Mouse (Mus musculus) pancreas, adult 10 weeks (tissue): ENCODE results near the gene Vmn1r37. TPM values are rescaled to one million over a fixed set of nuclear protein-coding genes. Genes with fewer than 3 reads are reported as not detected.

Experiments
- polyA plus RNA-seq: library from polyadenylated mRNA; stranded (reverse); fragments of 350-450 nt; fragmentation: Illumina TruSeq; extraction: RNeasy Lipid Tissue Mini Kit (QIAGEN cat#74804); gene quantifications from one replicate; pipeline ENCODE4 v1.2.3, GENCODE M21; 2015; ENCODE audit warnings: low read depth, low replicate concordance; ENCODE audit not compliant: insufficient read depth

Vmn1r37 gene
- polyA plus RNA-seq: not detected

GRCm38 (mm10) chr6:66729082-66729481 lies at the start of gene Vmn1r37:
Gene Vmn1r37 (plus strand): TSS chr6:66729382.

GRCm38 (mm10) chr6:66685806-66686205 lies 43.4 kb upstream of the Vmn1r37 start, which contains the start of gene Vmn1r35:
Gene Vmn1r35 (minus strand): TSS chr6:66685906.

DNA sequence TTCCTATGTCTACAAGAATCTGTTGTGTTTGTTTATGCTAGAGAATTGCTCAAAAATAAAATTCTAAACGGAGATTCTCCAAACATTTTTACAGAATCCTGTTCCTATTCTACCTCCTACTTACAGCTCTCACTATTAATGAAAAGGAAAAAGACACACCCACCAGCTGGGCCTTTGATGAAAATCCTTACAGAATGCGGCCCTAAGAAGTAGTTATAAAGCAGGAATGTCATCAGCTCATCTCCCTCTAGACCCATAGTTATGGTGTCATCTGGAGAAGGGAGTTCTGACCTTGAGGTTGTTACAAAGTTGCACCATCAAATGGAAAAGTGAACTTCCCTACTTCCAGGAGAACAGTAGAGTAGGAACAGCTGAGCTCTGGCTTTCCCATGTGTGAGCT lies 10.1 kb upstream of the Vmn1r37 start, which contains the start of gene Vmn1r36:
Gene Vmn1r36 (minus strand): TSS at position 101 of the 400 bp plus-strand sequence.

GRCm38 (mm10) chr6:66782527-66782926 lies 53.3 kb downstream of the Vmn1r37 start, which contains the start of gene Vmn1r38:
Gene Vmn1r38 (minus strand): TSS chr6:66782627.

Other genes with a start within 250 kb of the Vmn1r37 start
- gene Mad2l1, start 194.0 kb upstream of the Vmn1r37 start, polyA plus RNA-seq: 0.81 TPM
- not detected for gene Vmn1r32, start 169.3 kb upstream of the Vmn1r37 start, polyA plus RNA-seq
- not detected for gene Vmn1r33, start 111.1 kb upstream of the Vmn1r37 start, polyA plus RNA-seq
- not detected for gene Vmn1r34, start 85.5 kb upstream of the Vmn1r37 start, polyA plus RNA-seq
- not detected for gene Vmn1r35, start 43.5 kb upstream of the Vmn1r37 start, polyA plus RNA-seq
- gene Vmn1r36, start 10.2 kb upstream of the Vmn1r37 start, polyA plus RNA-seq: not detected
- not detected for gene Vmn1r38, start 53.2 kb downstream of the Vmn1r37 start, polyA plus RNA-seq
- gene Vmn1r39, start 81.2 kb downstream of the Vmn1r37 start, polyA plus RNA-seq: not detected
- 20.6 TPM for gene Gng12, start 167.0 kb downstream of the Vmn1r37 start, polyA plus RNA-seq